ENCODE assay signal across 9 mouse cellular contexts in genomic region chr7:130671301-130671700, GRCm38 (mm10).
DNase-seq lines count a peak whose midpoint lies in the region; ATAC-seq and TF ChIP-seq lines count a peak whose summit lies in the region.
"Had no signal": no experiment of that assay in that cellular context is flagged by ENCODE, and none has a peak within 500 bp of the region (broad histone marks: within the 10 kb centered on the region; RNA-seq: fewer than 3 reads in every experiment).

No protein-coding gene starts in this region.

- H3K4me2 ChIP-seq in liver, embryonic 13.5 days = no peak overlapping the region
- no peak overlapping the region for H3K4me2 ChIP-seq in liver, postnatal 0 days (ENCODE audit: low read depth, low read length)
- H3K4me2 ChIP-seq in heart, postnatal 0 days (ENCODE audit: low read depth, low read length) = no peak overlapping the region
- H3K4me2 ChIP-seq: midbrain, embryonic 12.5 days had no signal

- TF ChIP-seq CTCF in liver, postnatal 0 days (IDR thresholded peaks at IDR 0.05; ENCODE audit: low read depth) = no peak
- no peak for TF ChIP-seq CTCF in heart, postnatal 0 days (IDR thresholded peaks at IDR 0.05; ENCODE audit: low read depth)

- H3K27me3 ChIP-seq in liver, embryonic 13.5 days = no peaks in the 10 kb centered on the region
- H3K27me3 ChIP-seq in liver, postnatal 0 days (ENCODE audit: insufficient read depth, low read length) = no peaks in the 10 kb centered on the region
- H3K27me3 ChIP-seq in heart, postnatal 0 days (ENCODE audit: control insufficient read depth, insufficient read depth, low read length) = no peaks in the 10 kb centered on the region
- H3K27me3 ChIP-seq: midbrain, embryonic 12.5 days had no signal

- peaks cover 25% of the 10 kb centered on the region for H3K4me1 ChIP-seq in liver, embryonic 13.5 days (replicated peaks)
- H3K4me1 ChIP-seq in liver, postnatal 0 days (ENCODE audit: insufficient read depth) = peaks cover 17% of the 10 kb centered on the region
- H3K4me1 ChIP-seq in brown adipose tissue, adult 24 weeks (ENCODE audit: control insufficient read depth, insufficient read depth, insufficient read length, low read length) = peaks cover 27% of the 10 kb centered on the region
- peaks cover 69% of the 10 kb centered on the region for H3K4me1 ChIP-seq in heart, postnatal 0 days (ENCODE audit: control insufficient read depth, insufficient read depth)

- TF ChIP-seq EP300 in liver, postnatal 0 days (IDR thresholded peaks at IDR 0.05; ENCODE audit: low read depth) = no peak
- TF ChIP-seq EP300 in heart, postnatal 0 days (IDR thresholded peaks at IDR 0.05; ENCODE audit: low read depth) = no peak

- H3K9ac ChIP-seq in liver, embryonic 13.5 days = no peak overlapping the region
- no peak overlapping the region for H3K9ac ChIP-seq in liver, postnatal 0 days (replicated peaks)
- H3K9ac ChIP-seq in heart, postnatal 0 days (replicated peaks; ENCODE audit: low read depth, low read length) = no peak overlapping the region
- H3K9ac ChIP-seq: midbrain, embryonic 12.5 days had no signal

- no peaks in the 10 kb centered on the region for H3K36me3 ChIP-seq in liver, embryonic 13.5 days
- 0 out of 2 replicates have a peak, but pooled peaks cover 4% of the 10 kb centered on the region for H3K36me3 ChIP-seq in liver, postnatal 0 days (replicated peaks; ENCODE audit: insufficient read depth, low read length)
- peaks cover 13% of the 10 kb centered on the region for H3K36me3 ChIP-seq in heart, postnatal 0 days (replicated peaks; ENCODE audit: control insufficient read depth, insufficient read depth, low read length)

- WGBS in liver, embryonic 13.5 days (ENCODE audit: insufficient replicate concordance) = 66% methylated on average over 6 of the region's 6 CpGs
- 61% methylated on average over 6 of the region's 6 CpGs for WGBS in liver, postnatal 0 days (ENCODE audit: insufficient replicate concordance)
- WGBS in heart, postnatal 0 days = 39% methylated on average over 6 of the region's 6 CpGs

- no peak for DNase-seq in liver, embryonic 13.5 days
- no peak for DNase-seq in liver, postnatal 0 days
- DNase-seq in heart, postnatal 0 days (ENCODE audit: low spot score) = peak; percentile 85
- DNase-seq in skeletal muscle tissue, adult 2 months (ENCODE audit: low read depth, low spot score) = peak; percentile 87
- no peak for DNase-seq in T-cell, adult 2 months (ENCODE audit: low spot score)
- DNase-seq in natural killer cell, adult 2 months (ENCODE audit: low spot score in 2 of 2) = no peak
- DNase-seq in cerebellum, postnatal 25 days = no peak

- H3K27ac ChIP-seq in liver, embryonic 13.5 days = no peak overlapping the region
- no peak overlapping the region for H3K27ac ChIP-seq in liver, postnatal 0 days (ENCODE audit: low read depth)
- H3K27ac ChIP-seq in brown adipose tissue, adult 24 weeks (replicated peaks; ENCODE audit: low read depth, low read length) = peak overlapping the region; percentile 86
- peak overlapping the region; percentile 99 for H3K27ac ChIP-seq in heart, postnatal 0 days (ENCODE audit: low read depth)
- H3K27ac ChIP-seq: midbrain, embryonic 12.5 days had no signal

- H3K9me3 ChIP-seq in liver, embryonic 13.5 days (replicated peaks) = no peaks in the 10 kb centered on the region
- H3K9me3 ChIP-seq in liver, postnatal 0 days (ENCODE audit: low read length) = no peaks in the 10 kb centered on the region
- H3K9me3 ChIP-seq in heart, postnatal 0 days (replicated peaks; ENCODE audit: control insufficient read depth, low read length) = no peaks in the 10 kb centered on the region
- H3K9me3 ChIP-seq: midbrain, embryonic 12.5 days had no signal

- ATAC-seq in liver, embryonic 13.5 days (ENCODE audit: low read depth) = 0 out of 2 replicates have a peak, but pooled peaks have one; percentile 11
- ATAC-seq in liver, postnatal 0 days = no peak
- ATAC-seq in heart, postnatal 0 days (ENCODE audit: insufficient read depth, low read depth) = peak; percentile 22; the same call in 1 of the 2 replicates

- no peak overlapping the region for H3K4me3 ChIP-seq in liver, embryonic 13.5 days (replicated peaks)
- no peak overlapping the region for H3K4me3 ChIP-seq in liver, postnatal 0 days (ENCODE audit: low read depth, low read length)
- H3K4me3 ChIP-seq in brown adipose tissue, adult 24 weeks (ENCODE audit: insufficient read depth, low read depth, low read length) = no peak overlapping the region
- H3K4me3 ChIP-seq in heart, postnatal 0 days (ENCODE audit: low read depth, low read length) = no peak overlapping the region
- H3K4me3 ChIP-seq: midbrain, embryonic 12.5 days had no signal

Comparison
In these comparisons a context has a peak if more than half of its experiments do, and no peak if none do; other contexts are left out.
1. DNase-seq: peak in heart, postnatal 0 days (single experiment) and skeletal muscle tissue, adult 2 months (single experiment); none in liver, embryonic 13.5 days (single experiment), liver, postnatal 0 days (single experiment), T-cell, adult 2 months (single experiment), natural killer cell, adult 2 months (0 of 2) and cerebellum, postnatal 25 days (0 of 2).
2. H3K27ac ChIP-seq: peak in brown adipose tissue, adult 24 weeks (single experiment) and heart, postnatal 0 days (single experiment); none in liver, embryonic 13.5 days (single experiment) and liver, postnatal 0 days (single experiment).